Mouse (Mus musculus) kidney, adult 2 months (tissue): ENCODE data around the gene Foxred2. TPM values are rescaled to one million over a fixed set of nuclear protein-coding genes. Genes with fewer than 3 reads are reported as not detected.
A peak's percentile ranks its signal among the peaks of the same experiment; 100 is the strongest.

ENCODE experiments used
- DNase-seq: peaks from one replicate; pipeline ENCODE4 v3.0.0; 2021
- H3K27ac ChIP-seq: fragments of 200-500 bp; 2 replicates; pipeline ENCODE4 v1.5.1; 2012; ENCODE audit warnings: low read depth, low read length, control low read depth, inconsistent platforms; ENCODE audit not compliant: insufficient read depth
- H3K27me3 ChIP-seq: fragments of 200-500 bp; replicated peaks from 2 replicates; pipeline ENCODE4 v1.6.1; 2012; ENCODE audit warnings: mild to moderate bottlenecking, moderate library complexity, low read length, inconsistent platforms; ENCODE audit not compliant: control insufficient read depth, insufficient read depth
- H3K36me3 ChIP-seq: fragments of 200-500 bp; 2 replicates; pipeline ENCODE4 v1.6.1; 2012; ENCODE audit warnings: mild to moderate bottlenecking, moderate library complexity, low read length, inconsistent platforms; ENCODE audit not compliant: control insufficient read depth, insufficient read depth
- H3K4me1 ChIP-seq: fragments of 200-500 bp; 2 replicates; pipeline ENCODE4 v1.6.1; 2011; ENCODE audit warnings: low read length; ENCODE audit not compliant: control insufficient read depth, insufficient read depth
- H3K4me3 ChIP-seq: fragments of 200-500 bp; 2 replicates; pipeline ENCODE4 v1.5.1; 2011; ENCODE audit warnings: mild to moderate bottlenecking, low read depth, low read length, control low read depth; ENCODE audit not compliant: insufficient read depth
- CTCF ChIP-seq: fragments of 200-500 bp; conservative IDR thresholded peaks from 2 replicates; pipeline ENCODE4 v1.5.1; 2011; ENCODE audit warnings: low read depth, mild to moderate bottlenecking, control low read depth, low read length, moderate library complexity, mixed read lengths; ENCODE audit not compliant: insufficient read depth, insufficient read length
- POLR2A ChIP-seq: fragments of 200-500 bp; IDR thresholded peaks from one replicate; pipeline ENCODE4 v1.6.1; 2011; ENCODE audit warnings: low read depth, low read length, control low read depth
- WGBS: fragments of 180-500 bp; shearing (Covaris S2); methylation state at CpG from one replicate; pipeline ENCODE4 v1.1.7; 2018; 5-methylcytosine and 5-hydroxymethylcytosine counted together
- polyA plus RNA-seq: library from polyadenylated mRNA; depleted of rRNA; stranded (reverse); fragments of >200 nt; gene quantifications from 2 replicates; pipeline ENCODE4 v1.2.3, GENCODE M21; 2012

The Foxred2 gene
- polyA plus RNA-seq, 1 experiment, result 3.8 TPM

- 77% methylated on average over 10 of the region's 10 CpGs for WGBS
- DNase-seq, result no peak
- Histone ChIP-seq H3K4me1 (no peaks in the 10 kb centered on the region), H3K27me3 (no peaks in the 10 kb centered on the region), H3K4me3 (no peak overlapping the region), H3K27ac (no peak overlapping the region), H3K36me3 (no peaks in the 10 kb centered on the region)
- TF ChIP-seq POLR2A (no peak), CTCF (no peak)
Observed at GRCm38 (mm10) chr15:77979427-77979865, 22.9 kb upstream of the Foxred2 start.

DNA sequence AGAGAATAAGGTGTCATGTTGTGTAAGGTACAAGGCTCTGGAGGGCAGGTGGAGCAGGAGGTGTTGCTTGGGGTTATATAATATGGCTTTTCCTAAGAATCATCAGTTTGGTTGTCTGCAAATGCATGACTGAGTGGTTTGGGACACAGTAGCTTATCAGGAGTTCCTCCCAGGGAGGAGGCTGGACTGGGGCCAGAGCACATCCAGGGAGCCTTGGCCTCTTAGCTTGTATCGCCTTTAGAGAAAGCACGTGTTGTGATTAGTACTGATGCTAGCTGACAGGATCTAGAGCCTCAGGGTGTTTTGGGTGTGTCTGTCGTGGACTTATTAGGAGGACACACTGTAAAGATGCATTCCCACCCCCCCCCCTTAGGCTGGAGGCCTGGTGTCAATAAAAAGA is 21.1 kb upstream of the Foxred2 start:
- Histone ChIP-seq H3K4me3 (no peak overlapping the region), H3K27me3 (no peaks in the 10 kb centered on the region), H3K4me1 (no peaks in the 10 kb centered on the region), H3K36me3 (no peaks in the 10 kb centered on the region), H3K27ac (no peak overlapping the region)
- WGBS, result 65% methylated on average over 3 of the region's 3 CpGs
- DNase-seq, result no peak
- TF ChIP-seq POLR2A (no peak), CTCF (no peak)

- H3K4me1 ChIP-seq, result peaks cover 3% of the 10 kb centered on the region; the same call in 1 of the 2 replicates
- TF ChIP-seq CTCF, result no peak
- no peak for TF ChIP-seq POLR2A
- 74% methylated on average over 6 of the region's 6 CpGs for WGBS
- no peak for DNase-seq
- H3K27ac ChIP-seq, result no peak overlapping the region
- H3K27me3 ChIP-seq, result no peaks in the 10 kb centered on the region
- H3K4me3 ChIP-seq, result no peak overlapping the region
- no peaks in the 10 kb centered on the region for H3K36me3 ChIP-seq
Observed at GRCm38 (mm10) chr15:77974165-77974841, 17.8 kb upstream of the Foxred2 start.

DNA sequence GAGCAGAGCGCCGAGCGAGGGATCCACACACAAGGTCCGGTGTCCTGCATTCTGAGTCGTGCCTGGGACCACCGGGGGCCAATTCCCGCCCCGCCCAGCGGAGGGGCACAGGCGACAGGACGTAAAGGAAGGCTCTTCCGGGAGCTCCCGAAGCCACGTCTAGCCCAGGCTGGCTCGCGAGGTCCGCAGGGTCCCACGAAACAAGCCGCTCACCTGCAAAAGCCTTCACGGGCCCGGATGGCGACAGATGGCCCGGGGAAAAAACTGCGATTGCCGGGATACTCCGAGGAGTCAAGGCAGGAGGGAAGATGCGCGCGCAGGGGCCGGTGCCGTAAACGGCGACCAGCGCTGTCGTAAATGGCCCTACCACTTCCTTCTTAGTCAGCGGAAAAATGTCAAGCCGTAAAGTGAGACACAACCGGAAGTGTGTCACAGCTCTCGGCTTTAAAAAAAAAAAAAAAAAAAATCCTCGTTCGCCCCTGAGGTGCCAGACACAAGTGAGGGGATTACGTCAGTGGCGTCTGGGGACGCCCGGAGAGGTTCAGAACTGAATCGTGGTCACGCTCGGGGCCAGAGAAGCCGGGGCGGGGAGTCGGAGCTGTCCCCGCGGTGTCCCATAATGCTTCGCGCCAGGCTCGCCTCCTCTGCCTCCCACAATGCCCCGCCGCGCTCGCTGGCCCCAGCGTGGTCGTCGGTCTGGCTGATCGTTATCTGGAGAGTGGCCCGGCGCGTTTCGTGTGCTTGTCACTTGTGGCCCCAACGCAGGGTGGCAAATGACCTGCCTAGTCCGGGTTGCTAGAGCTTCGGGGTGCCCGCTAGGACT is 14.2 kb upstream of the Foxred2 start, which contains the start of gene Eif3d:
TSS of gene Eif3d (minus strand) at position 344 of the 823 bp plus-strand sequence.
- Histone ChIP-seq H3K4me3 (peak within 1 kb of the TSS; percentile 99), H3K36me3 (no peaks in the 10 kb centered on the region), H3K4me1 (peaks cover 5% of the 10 kb centered on the region; the same call in 1 of the 2 replicates), H3K27ac (peak within 1 kb of the TSS; percentile 99), H3K27me3 (no peaks in the 10 kb centered on the region)
- DNase-seq, result peak; percentile 99
- TF ChIP-seq POLR2A, result no peak
- TF ChIP-seq CTCF, result no peak
- under 1% methylated on average over 72 of the region's 72 CpGs for WGBS

GRCm38 (mm10) chr15:77969940-77970469 is 13.5 kb upstream of the Foxred2 start:
- Histone ChIP-seq H3K27ac (peak overlapping the region; percentile 67), H3K4me3 (peak overlapping the region; percentile 92), H3K27me3 (no peaks in the 10 kb centered on the region), H3K4me1 (peaks cover 5% of the 10 kb centered on the region; the same call in 1 of the 2 replicates), H3K36me3 (no peaks in the 10 kb centered on the region)
- WGBS, result 1% methylated on average over 15 of the region's 15 CpGs
- TF ChIP-seq POLR2A, result no peak
- TF ChIP-seq CTCF, result no peak
- DNase-seq, result no peak

- WGBS, result 78% methylated on average over 9 of the region's 9 CpGs
- DNase-seq, result no peak
- Histone ChIP-seq H3K27ac (no peak overlapping the region), H3K27me3 (no peaks in the 10 kb centered on the region), H3K36me3 (no peaks in the 10 kb centered on the region; the same call in none of the 2 replicates), H3K4me3 (no peak overlapping the region), H3K4me1 (peaks cover 5% of the 10 kb centered on the region; the same call in 1 of the 2 replicates)
- TF ChIP-seq POLR2A (no peak), CTCF (0 out of 2 replicates have a peak, but pooled peaks have one; percentile 3)
Observed at GRCm38 (mm10) chr15:77965117-77965528, 8.6 kb upstream of the Foxred2 start.
